Mouse (Mus musculus): ENCODE measurements around the gene Olfr1000.

GRCm38 (mm10) chr2:85611803-85612202 lies at the start of gene Olfr1000:
- TF ChIP-seq POLR2A (IDR thresholded peaks at IDR 0.05; ENCODE audit: extremely low read depth, insufficient read depth, low read length) (no peak), CTCF (IDR thresholded peaks at IDR 0.05; ENCODE audit: low read depth, low read length) (no peak)

Measured in liver, adult 2 months (tissue).